Mouse (Mus musculus): ENCODE data around the gene Atp7b.

DNA sequence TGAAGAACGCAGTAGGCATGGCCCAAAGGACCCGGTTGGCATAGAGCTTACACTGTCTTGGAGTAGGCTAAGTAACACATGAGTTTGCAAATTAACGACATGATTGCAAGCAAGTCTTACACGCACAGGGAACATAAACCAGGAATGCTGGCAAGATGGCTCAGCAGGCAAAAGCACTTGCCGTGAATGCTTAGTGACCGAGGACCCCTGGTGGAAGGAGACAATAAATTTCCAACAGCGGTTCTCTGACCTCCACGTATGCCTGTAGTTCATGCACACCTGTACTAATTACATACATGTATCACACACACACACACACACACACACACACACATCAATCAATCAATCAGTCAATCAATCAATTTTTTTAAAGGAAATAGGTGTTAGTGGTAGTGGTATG, 31.5 kb upstream of the Atp7b start:
- TF ChIP-seq CTCF (IDR thresholded peaks at IDR 0.05; ENCODE audit: borderline replicate concordance, insufficient read depth, low read length), result peak; percentile 6; the same call in 1 of the 2 replicates
- no peak for TF ChIP-seq POLR2A (IDR thresholded peaks at IDR 0.05; ENCODE audit: low read depth, low read length)

Measured in embryonic fibroblast, embryonic 13.5 days (primary cell).